Mouse (Mus musculus) ovary, postnatal 36 days (tissue): ENCODE data around the gene Pbxip1.

Experiments
- DNase-seq: peaks from one replicate; pipeline ENCODE4 v3.0.0; 2022; ENCODE audit warnings: low spot score, mixed read lengths

Pbxip1 gene

GRCm38 (mm10) chr3:89432606-89433005, 3.9 kb upstream of the Pbxip1 start:
- DNase-seq: no peak

GRCm38 (mm10) chr3:89434532-89434931, 2.0 kb upstream of the Pbxip1 start:
- DNase-seq: no peak

GRCm38 (mm10) chr3:89435041-89435440, 1.5 kb upstream of the Pbxip1 start:
- no peak for DNase-seq

- no peak for DNase-seq
These were observed 763 bp downstream of the Pbxip1 start for GRCm38 (mm10) chr3:89437269-89437668.

- no peak for DNase-seq
These were observed 4.2 kb downstream of the Pbxip1 start for GRCm38 (mm10) chr3:89440691-89441090.

- peak; percentile 73 for DNase-seq
These were observed 12.4 kb downstream of the Pbxip1 start for GRCm38 (mm10) chr3:89448720-89449537.

GRCm38 (mm10) chr3:89449541-89449940, 13.0 kb downstream of the Pbxip1 start:
- peak; percentile 75 for DNase-seq

- DNase-seq: no peak
These were observed 15.4 kb downstream of the Pbxip1 start for GRCm38 (mm10) chr3:89451916-89452315.

GRCm38 (mm10) chr3:89454401-89455177, 18.1 kb downstream of the Pbxip1 start, which contains the start of gene Pmvk:
Pmvk (plus strand) TSS chr3:89454541.
- DNase-seq: no peak

GRCm38 (mm10) chr3:89455786-89456285, 19.3 kb downstream of the Pbxip1 start:
- DNase-seq: no peak

GRCm38 (mm10) chr3:89456726-89457665, 20.5 kb downstream of the Pbxip1 start:
- peak; percentile 69 for DNase-seq

- no peak for DNase-seq
These were observed 22.0 kb downstream of the Pbxip1 start for GRCm38 (mm10) chr3:89458372-89458964.

GRCm38 (mm10) chr3:89458965-89459807, 22.7 kb downstream of the Pbxip1 start:
- peak; percentile 89 for DNase-seq

- no peak for DNase-seq
These were observed 31.8 kb downstream of the Pbxip1 start for GRCm38 (mm10) chr3:89468268-89468667.

- no peak for DNase-seq
These were observed 35.8 kb downstream of the Pbxip1 start for GRCm38 (mm10) chr3:89472280-89472679.

- DNase-seq: no peak
These were observed 37.3 kb downstream of the Pbxip1 start for GRCm38 (mm10) chr3:89473838-89474237.

GRCm38 (mm10) chr3:89479055-89479454, 42.5 kb downstream of the Pbxip1 start:
- DNase-seq: no peak

- DNase-seq: no peak
These were observed 45.0 kb downstream of the Pbxip1 start for GRCm38 (mm10) chr3:89481488-89481887.

GRCm38 (mm10) chr3:89482249-89482648, 45.7 kb downstream of the Pbxip1 start:
- DNase-seq: no peak

- DNase-seq: peak; percentile 83
These were observed 48.4 kb downstream of the Pbxip1 start for GRCm38 (mm10) chr3:89484766-89485524.
